Mouse (Mus musculus) CD4-positive, CD25-positive, alpha-beta regulatory T cell, adult 4 months (primary cell): ENCODE results near the gene Olfr1359. TPM values are rescaled to one million over a fixed set of nuclear protein-coding genes. Genes with fewer than 3 reads are reported as not detected.
A peak's percentile ranks its signal among the peaks of the same experiment; 100 is the strongest.

ENCODE experiments used
- ATAC-seq: one replicate; pipeline ENCODE4 v1.8.0; 2017
- polyA plus RNA-seq, 2 experiments: library from polyadenylated mRNA; unstranded; fragments of 100-300 nt; shearing (Covaris generic); gene quantifications; one replicate each; pipeline ENCODE4 v1.2.1; 2017

Olfr1359 gene
- polyA plus RNA-seq, 2 experiments from 2014 or later, result not detected

DNA sequence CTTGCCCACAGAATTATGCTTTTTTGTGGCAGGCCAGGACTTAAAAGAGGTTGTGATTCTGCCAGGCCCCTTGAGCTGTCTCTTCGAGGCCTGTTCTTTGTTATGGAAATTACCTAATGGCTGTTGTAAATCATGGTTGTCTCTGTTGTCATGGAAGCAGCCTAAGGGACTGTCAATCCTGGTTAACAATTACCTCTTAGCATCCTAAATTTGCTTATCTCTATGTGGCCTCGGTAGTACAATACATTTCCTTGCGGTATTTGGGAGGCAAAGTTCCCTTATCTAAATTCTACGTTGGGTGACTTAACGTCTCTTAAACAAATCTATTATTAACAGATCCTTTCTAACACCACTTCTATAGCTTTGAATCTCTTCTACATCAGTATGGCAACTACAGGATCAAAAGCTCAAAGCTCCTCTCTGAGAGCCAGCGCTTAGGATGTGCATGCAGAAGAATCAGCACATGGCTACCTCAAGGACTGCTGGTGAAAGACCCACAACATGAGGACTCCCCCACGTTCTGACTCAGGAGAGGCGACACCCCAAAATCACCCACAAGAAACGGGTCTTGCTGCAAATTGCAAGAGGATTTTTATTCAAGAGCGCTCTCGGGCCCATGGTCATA, 30.1 kb downstream of the Olfr1359 start:
- no peak for ATAC-seq

- no peak for ATAC-seq
These were observed 31.6 kb downstream of the Olfr1359 start for GRCm38 (mm10) chr13:21729544-21729943.

DNA sequence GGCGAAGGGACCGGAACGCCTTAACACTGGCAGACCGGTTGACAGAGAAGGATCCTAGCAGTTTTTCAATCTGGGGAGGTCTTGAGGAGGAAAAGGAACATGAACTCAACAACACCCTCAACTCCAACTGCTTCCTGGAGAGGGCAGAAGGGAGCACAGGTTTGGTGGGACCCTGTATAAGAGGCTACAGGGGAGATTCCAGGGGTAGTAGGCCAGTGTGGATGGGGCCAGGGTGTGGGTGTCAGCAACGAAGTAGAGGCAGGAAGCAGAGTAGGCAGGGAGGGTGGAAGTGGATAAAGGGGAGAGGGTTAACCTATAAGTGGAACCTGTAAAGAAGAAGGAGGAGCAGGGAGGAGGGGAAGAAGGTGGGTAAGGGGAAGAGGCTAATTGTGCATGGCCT, 35.6 kb downstream of the Olfr1359 start:
- ATAC-seq, result no peak

GRCm38 (mm10) chr13:21734010-21734905, 36.3 kb downstream of the Olfr1359 start:
- peak; percentile 56 for ATAC-seq

DNA sequence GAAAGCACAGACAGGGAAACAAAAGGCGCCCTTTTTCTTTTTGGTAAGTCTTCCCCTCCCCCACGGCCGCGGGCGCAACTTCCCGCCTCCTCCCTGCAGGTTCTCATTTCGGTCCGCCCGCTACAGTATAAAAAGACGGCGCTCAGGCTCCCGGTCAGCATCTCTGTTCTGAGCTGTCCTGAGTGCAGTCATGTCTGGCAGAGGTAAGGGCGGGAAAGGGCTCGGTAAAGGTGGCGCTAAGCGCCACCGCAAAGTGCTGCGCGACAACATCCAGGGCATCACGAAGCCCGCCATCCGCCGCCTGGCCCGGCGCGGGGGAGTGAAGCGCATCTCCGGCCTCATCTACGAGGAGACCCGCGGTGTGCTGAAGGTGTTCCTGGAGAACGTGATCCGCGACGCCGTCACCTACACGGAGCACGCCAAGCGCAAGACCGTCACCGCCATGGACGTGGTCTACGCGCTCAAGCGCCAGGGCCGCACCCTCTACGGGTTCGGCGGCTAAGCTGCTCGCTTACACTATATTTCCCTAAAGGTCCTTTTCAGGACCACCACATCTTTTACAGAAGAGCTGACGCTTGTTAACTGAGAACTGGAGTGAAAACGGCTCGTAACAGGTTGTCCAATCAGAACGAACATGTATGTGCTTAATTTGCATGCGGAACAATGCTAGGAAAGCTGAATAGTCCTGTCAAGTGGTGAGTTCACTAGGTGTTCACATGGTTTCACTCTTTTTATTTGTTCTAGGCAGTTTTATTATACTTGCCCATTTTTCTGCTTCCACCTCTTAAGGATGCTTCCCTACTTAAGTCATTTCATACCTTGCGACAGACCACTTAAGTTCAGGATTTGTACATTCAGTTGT, 37.2 kb downstream of the Olfr1359 start, which contains the start of gene Hist1h4j:
TSS of gene Hist1h4j (plus strand) at position 159 of the 862 bp plus-strand sequence.
- ATAC-seq, result peak; percentile 66

DNA sequence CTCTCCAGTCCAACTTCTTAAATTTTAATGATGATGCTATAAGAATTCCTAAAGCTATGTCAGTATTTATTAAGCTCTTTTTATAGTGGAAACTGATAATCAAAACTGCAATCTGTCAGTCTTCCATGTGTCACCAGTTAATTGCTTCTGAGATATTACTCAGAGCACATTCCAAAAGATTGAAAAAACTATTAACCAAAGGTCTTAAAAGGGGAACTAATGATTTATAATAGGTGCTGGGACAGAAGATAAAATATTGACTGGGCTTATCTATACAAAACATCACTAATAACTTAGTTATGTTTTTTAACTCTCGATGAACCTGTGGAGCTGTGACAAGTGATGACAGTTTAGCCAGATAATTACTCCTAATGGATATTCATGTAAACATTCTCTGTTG, 47.1 kb downstream of the Olfr1359 start:
- ATAC-seq, result no peak

- no peak for ATAC-seq
These were observed 51.7 kb downstream of the Olfr1359 start for GRCm38 (mm10) chr13:21749387-21750158.

- peak; percentile 52 for ATAC-seq
These were observed 52.5 kb downstream of the Olfr1359 start, which contains the start of gene Hist1h4k for GRCm38 (mm10) chr13:21750159-21751017. Gene Hist1h4k, minus strand, starts transcription at chr13:21750505.

DNA sequence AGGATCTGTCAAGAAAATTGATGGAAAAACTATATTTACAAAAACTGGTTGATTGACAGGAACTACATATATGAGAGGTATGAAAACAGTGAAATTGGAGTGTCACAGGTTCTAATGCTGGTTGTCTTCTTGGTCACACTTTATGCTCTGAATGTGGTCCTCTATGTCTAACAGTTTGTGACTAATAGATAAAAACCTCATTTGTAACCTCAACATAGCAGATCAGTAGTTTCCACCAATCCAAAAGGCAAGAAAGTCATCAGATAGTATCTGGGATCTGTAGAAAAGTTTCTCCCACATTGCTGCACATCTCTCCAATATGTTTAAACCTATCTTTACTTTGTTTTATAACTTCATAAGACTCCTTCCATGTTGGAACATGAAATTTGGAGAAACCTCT, 53.5 kb downstream of the Olfr1359 start:
- ATAC-seq, result no peak

DNA sequence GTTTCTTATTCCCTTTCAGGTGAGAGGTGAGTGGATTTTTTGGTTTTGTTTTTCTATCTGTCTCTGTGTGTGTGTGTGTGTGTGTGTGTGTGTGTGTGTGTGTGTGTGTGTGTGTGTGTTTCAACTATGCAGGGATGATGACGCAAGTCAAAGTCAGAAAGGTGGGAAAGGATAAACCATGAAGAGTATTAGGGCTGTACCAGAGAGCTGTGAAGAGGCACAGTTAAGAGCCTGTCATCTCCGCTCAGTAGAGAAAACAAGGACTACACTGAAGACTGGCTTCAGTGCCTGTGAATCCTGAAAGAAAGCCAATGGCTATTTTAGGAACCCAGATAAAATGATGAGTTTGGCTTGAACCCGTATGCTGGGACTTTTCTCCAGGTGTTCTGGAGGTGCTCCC, 53.9 kb downstream of the Olfr1359 start:
- no peak for ATAC-seq

DNA sequence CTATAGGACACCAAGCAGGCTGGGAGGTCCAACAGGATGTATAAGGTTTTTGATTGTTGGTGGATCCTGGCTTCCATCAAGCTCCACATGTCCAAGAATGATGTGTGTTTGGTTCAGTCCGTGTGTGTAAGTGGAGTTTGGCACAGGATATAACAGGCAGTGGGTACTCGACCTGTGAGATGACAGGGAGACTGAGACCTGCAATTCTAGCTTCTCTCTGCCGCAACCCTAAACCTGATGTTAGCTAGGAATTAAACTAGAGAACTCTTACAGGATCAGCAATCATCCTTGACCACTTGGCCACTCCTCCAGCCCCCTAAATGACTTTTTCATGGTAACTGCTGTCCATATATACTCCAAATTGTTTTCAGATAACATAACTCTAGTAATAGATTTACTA, 54.4 kb downstream of the Olfr1359 start:
- ATAC-seq, result no peak

- no peak for ATAC-seq
These were observed 55.2 kb downstream of the Olfr1359 start for GRCm38 (mm10) chr13:21753051-21753523.

GRCm38 (mm10) chr13:21753524-21754285, 55.8 kb downstream of the Olfr1359 start, which contains the start of the genes Hist1h2ak and Hist1h2bn:
Gene Hist1h2ak, minus strand, starts transcription at chr13:21753827.
Gene Hist1h2bn, plus strand, starts transcription at chr13:21754123.
- ATAC-seq, result peak; percentile 90

GRCm38 (mm10) chr13:21754294-21755001, 56.5 kb downstream of the Olfr1359 start:
- ATAC-seq, result peak; percentile 1

DNA sequence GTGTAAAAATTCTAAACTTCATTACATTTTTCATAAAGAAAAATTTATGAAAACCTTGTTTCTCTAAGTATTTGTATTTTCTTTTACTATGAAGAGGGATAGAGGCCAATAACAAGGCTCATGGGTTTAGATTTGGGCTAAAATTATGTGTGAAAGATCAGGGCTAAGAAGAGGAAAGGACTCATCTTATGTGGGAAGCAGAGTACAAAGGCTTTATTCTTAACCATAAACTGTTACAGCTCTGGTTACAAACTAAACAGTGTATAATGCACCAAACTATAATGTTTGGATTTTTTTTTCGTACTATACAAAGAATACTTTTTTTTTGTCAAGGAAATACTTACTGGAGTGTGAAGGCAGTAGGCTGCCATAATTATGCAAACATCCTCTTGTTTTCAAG, 57.8 kb downstream of the Olfr1359 start:
- no peak for ATAC-seq
